Mouse (Mus musculus): ENCODE data around the gene Npr2. TPM values are rescaled to one million over a fixed set of nuclear protein-coding genes. Genes with fewer than 3 reads are reported as not detected.
A peak's percentile ranks its signal among the peaks of the same experiment; 100 is the strongest.

The Npr2 gene
- polyA plus RNA-seq, 1 experiment from 2014 or later: 11.1 TPM

- no peak overlapping the region for H3K4me3 ChIP-seq (ENCODE audit: low read depth, low read length)
- DNase-seq (ENCODE audit: low spot score) (peak; percentile 45), ATAC-seq (replicated peaks; ENCODE audit: low FRiP score, low TSS enrichment, low read depth) (no peak)
- no peaks in the 10 kb centered on the region for H3K27me3 ChIP-seq (replicated peaks; ENCODE audit: control insufficient read depth, insufficient read depth, low read length)
- H3K9me3 ChIP-seq (ENCODE audit: control insufficient read depth, low read length): no peaks in the 10 kb centered on the region
- no peak overlapping the region for H3K27ac ChIP-seq (ENCODE audit: low read depth)
- no peaks in the 10 kb centered on the region for H3K36me3 ChIP-seq (ENCODE audit: control insufficient read depth, insufficient read depth, low read length)
- peaks cover 24% of the 10 kb centered on the region for H3K4me1 ChIP-seq (replicated peaks; ENCODE audit: control insufficient read depth, insufficient read depth, low read length)
- no peak overlapping the region for H3K4me2 ChIP-seq (ENCODE audit: low read length)
- 96% methylated on average over 2 of the region's 2 CpGs for WGBS
- no peak overlapping the region for H3K9ac ChIP-seq (ENCODE audit: low read length)
These were observed 2.0 kb downstream of the Npr2 start for GRCm38 (mm10) chr4:43633736-43634135.

- Histone ChIP-seq H3K9me3 (ENCODE audit: control insufficient read depth, low read length) (no peaks in the 10 kb centered on the region), H3K27ac (ENCODE audit: low read depth) (no peak overlapping the region), H3K9ac (ENCODE audit: low read length) (no peak overlapping the region), H3K27me3 (replicated peaks; ENCODE audit: control insufficient read depth, insufficient read depth, low read length) (no peaks in the 10 kb centered on the region), H3K4me2 (ENCODE audit: low read length) (no peak overlapping the region), H3K4me1 (replicated peaks; ENCODE audit: control insufficient read depth, insufficient read depth, low read length) (peaks cover 24% of the 10 kb centered on the region), H3K36me3 (ENCODE audit: control insufficient read depth, insufficient read depth, low read length) (no peaks in the 10 kb centered on the region), H3K4me3 (ENCODE audit: low read depth, low read length) (no peak overlapping the region)
- DNase-seq (ENCODE audit: low spot score) (peak; percentile 34), ATAC-seq (replicated peaks; ENCODE audit: low FRiP score, low TSS enrichment, low read depth) (no peak)
- 92% methylated on average over 7 of the region's 7 CpGs for WGBS
These were observed 3.1 kb downstream of the Npr2 start for GRCm38 (mm10) chr4:43634621-43635374.

GRCm38 (mm10) chr4:43636751-43637150 is 5.0 kb downstream of the Npr2 start:
- Histone ChIP-seq H3K9me3 (ENCODE audit: control insufficient read depth, low read length) (no peaks in the 10 kb centered on the region), H3K4me1 (replicated peaks; ENCODE audit: control insufficient read depth, insufficient read depth, low read length) (peaks cover 14% of the 10 kb centered on the region), H3K27ac (ENCODE audit: low read depth) (no peak overlapping the region), H3K36me3 (ENCODE audit: control insufficient read depth, insufficient read depth, low read length) (no peaks in the 10 kb centered on the region), H3K27me3 (replicated peaks; ENCODE audit: control insufficient read depth, insufficient read depth, low read length) (no peaks in the 10 kb centered on the region), H3K9ac (ENCODE audit: low read length) (no peak overlapping the region), H3K4me3 (ENCODE audit: low read depth, low read length) (no peak overlapping the region), H3K4me2 (ENCODE audit: low read length) (no peak overlapping the region)
- DNase-seq (ENCODE audit: low spot score) (peak; percentile 44), ATAC-seq (replicated peaks; ENCODE audit: low FRiP score, low TSS enrichment, low read depth) (no peak)
- 76% methylated on average over 6 of the region's 6 CpGs for WGBS

GRCm38 (mm10) chr4:43640076-43640475 is 8.3 kb downstream of the Npr2 start:
- Histone ChIP-seq H3K4me3 (ENCODE audit: low read depth, low read length) (no peak overlapping the region), H3K27me3 (replicated peaks; ENCODE audit: control insufficient read depth, insufficient read depth, low read length) (no peaks in the 10 kb centered on the region), H3K9ac (ENCODE audit: low read length) (no peak overlapping the region), H3K36me3 (ENCODE audit: control insufficient read depth, insufficient read depth, low read length) (0 out of 2 replicates have a peak, but pooled peaks cover 4% of the 10 kb centered on the region), H3K4me1 (replicated peaks; ENCODE audit: control insufficient read depth, insufficient read depth, low read length) (no peaks in the 10 kb centered on the region), H3K9me3 (ENCODE audit: control insufficient read depth, low read length) (no peaks in the 10 kb centered on the region), H3K27ac (ENCODE audit: low read depth) (no peak overlapping the region), H3K4me2 (ENCODE audit: low read length) (no peak overlapping the region)
- ATAC-seq (replicated peaks; ENCODE audit: low FRiP score, low TSS enrichment, low read depth): no peak
- 67% methylated on average over 9 of the region's 9 CpGs for WGBS
- no peak for DNase-seq (ENCODE audit: low spot score)

- ATAC-seq (replicated peaks; ENCODE audit: low FRiP score, low TSS enrichment, low read depth) (no peak), DNase-seq (ENCODE audit: low spot score) (no peak)
- H3K4me2 ChIP-seq (ENCODE audit: low read length): no peak overlapping the region
- 0 out of 2 replicates have a peak, but pooled peaks cover 4% of the 10 kb centered on the region for H3K36me3 ChIP-seq (ENCODE audit: control insufficient read depth, insufficient read depth, low read length)
- no peaks in the 10 kb centered on the region for H3K9me3 ChIP-seq (ENCODE audit: control insufficient read depth, low read length)
- H3K27me3 ChIP-seq (replicated peaks; ENCODE audit: control insufficient read depth, insufficient read depth, low read length): no peaks in the 10 kb centered on the region
- WGBS: 77% methylated on average over 6 of the region's 6 CpGs
- H3K27ac ChIP-seq (ENCODE audit: low read depth): no peak overlapping the region
- H3K4me1 ChIP-seq (replicated peaks; ENCODE audit: control insufficient read depth, insufficient read depth, low read length): no peaks in the 10 kb centered on the region
- no peak overlapping the region for H3K4me3 ChIP-seq (ENCODE audit: low read depth, low read length)
- H3K9ac ChIP-seq (ENCODE audit: low read length): no peak overlapping the region
These were observed 8.8 kb downstream of the Npr2 start for GRCm38 (mm10) chr4:43640491-43640890.

- no peak for ATAC-seq (replicated peaks; ENCODE audit: low FRiP score, low TSS enrichment, low read depth)
- Histone ChIP-seq H3K27me3 (replicated peaks; ENCODE audit: control insufficient read depth, insufficient read depth, low read length) (no peaks in the 10 kb centered on the region), H3K4me3 (ENCODE audit: low read depth, low read length) (no peak overlapping the region), H3K9ac (ENCODE audit: low read length) (no peak overlapping the region), H3K4me1 (replicated peaks; ENCODE audit: control insufficient read depth, insufficient read depth, low read length) (no peaks in the 10 kb centered on the region; the same call in 1 of the 2 replicates), H3K9me3 (ENCODE audit: control insufficient read depth, low read length) (peaks cover 7% of the 10 kb centered on the region), H3K36me3 (ENCODE audit: control insufficient read depth, insufficient read depth, low read length) (0 out of 2 replicates have a peak, but pooled peaks cover 12% of the 10 kb centered on the region), H3K27ac (ENCODE audit: low read depth) (no peak overlapping the region), H3K4me2 (ENCODE audit: low read length) (no peak overlapping the region)
- DNase-seq (ENCODE audit: low spot score): no peak
- 95% methylated on average over 3 of the region's 3 CpGs for WGBS
These were observed 18.0 kb downstream of the Npr2 start for GRCm38 (mm10) chr4:43649783-43650182.

GRCm38 (mm10) chr4:43652726-43653125 is 21.0 kb downstream of the Npr2 start:
- H3K4me3 ChIP-seq (ENCODE audit: low read depth, low read length): no peak overlapping the region
- no peak for DNase-seq (ENCODE audit: low spot score)
- H3K9ac ChIP-seq (ENCODE audit: low read length): no peak overlapping the region
- 0 out of 2 replicates have a peak, but pooled peaks cover 5% of the 10 kb centered on the region for H3K36me3 ChIP-seq (ENCODE audit: control insufficient read depth, insufficient read depth, low read length)
- H3K4me1 ChIP-seq (replicated peaks; ENCODE audit: control insufficient read depth, insufficient read depth, low read length): peaks cover 7% of the 10 kb centered on the region
- H3K4me2 ChIP-seq (ENCODE audit: low read length): no peak overlapping the region
- ATAC-seq (replicated peaks; ENCODE audit: low FRiP score, low TSS enrichment, low read depth): no peak
- peaks cover 7% of the 10 kb centered on the region for H3K9me3 ChIP-seq (ENCODE audit: control insufficient read depth, low read length)
- H3K27me3 ChIP-seq (replicated peaks; ENCODE audit: control insufficient read depth, insufficient read depth, low read length): no peaks in the 10 kb centered on the region
- WGBS: 87% methylated on average over 4 of the region's 4 CpGs
- no peak overlapping the region for H3K27ac ChIP-seq (ENCODE audit: low read depth)

- H3K4me3 ChIP-seq (ENCODE audit: low read depth, low read length): peak within 1 kb of the TSS; percentile 22
- DNase-seq (ENCODE audit: low spot score) (peak; percentile 69), ATAC-seq (replicated peaks; ENCODE audit: low FRiP score, low TSS enrichment, low read depth) (no peak)
- H3K9ac ChIP-seq (ENCODE audit: low read length): no peak within 1 kb of the TSS
- H3K4me2 ChIP-seq (ENCODE audit: low read length): peak within 1 kb of the TSS; percentile 45
- 20% methylated on average over 24 of the region's 24 CpGs for WGBS
- H3K9me3 ChIP-seq (ENCODE audit: control insufficient read depth, low read length): peaks cover 7% of the 10 kb centered on the region
- H3K4me1 ChIP-seq (replicated peaks; ENCODE audit: control insufficient read depth, insufficient read depth, low read length): peaks cover 7% of the 10 kb centered on the region
- H3K36me3 ChIP-seq (ENCODE audit: control insufficient read depth, insufficient read depth, low read length): 0 out of 2 replicates have a peak, but pooled peaks cover 4% of the 10 kb centered on the region
- H3K27ac ChIP-seq (ENCODE audit: low read depth): no peak within 1 kb of the TSS
- no peaks in the 10 kb centered on the region for H3K27me3 ChIP-seq (replicated peaks; ENCODE audit: control insufficient read depth, insufficient read depth, low read length)
These were observed 21.7 kb downstream of the Npr2 start, which contains the start of gene Spag8 for GRCm38 (mm10) chr4:43653161-43654015. TSS of gene Spag8 (minus strand) at chr4:43653594.
